Mouse (Mus musculus) midbrain, embryonic 16.5 days (tissue): ENCODE data around the gene Hist1h2ad. TPM values are rescaled to one million over a fixed set of nuclear protein-coding genes. Genes with fewer than 3 reads are reported as not detected.
A peak's percentile ranks its signal among the peaks of the same experiment; 100 is the strongest.
"Not testable (repeated sequence)": the region's sequence is repeated elsewhere in the genome, so short reads cannot be mapped to it uniquely, and the experiment has no call there.

ENCODE experiments used
- ATAC-seq: fragments of 200-750 bp; cut with Nextera tagmentation; 2 replicates; pipeline ENCODE4 v1.8.0; 2017; ENCODE audit warnings: moderate TSS enrichment
- H3K27ac ChIP-seq: fragments of 300-500 bp; sonication (generic); 2 replicates; pipeline ENCODE4 v1.5.1; 2014; ENCODE audit warnings: mild to moderate bottlenecking, low read length, mixed read lengths
- H3K27me3 ChIP-seq: fragments of 300-500 bp; sonication (generic); 2 replicates; pipeline ENCODE4 v1.6.1; 2014; ENCODE audit warnings: low read depth, low read length, mixed read lengths; ENCODE audit not compliant: control insufficient read depth, insufficient read depth
- H3K36me3 ChIP-seq: fragments of 300-500 bp; sonication (generic); 2 replicates; pipeline ENCODE4 v1.6.1; 2014; ENCODE audit warnings: mild to moderate bottlenecking, low read length, moderate library complexity, mixed read lengths; ENCODE audit not compliant: control insufficient read depth, insufficient read depth
- H3K4me1 ChIP-seq: fragments of 300-500 bp; sonication (generic); 2 replicates; pipeline ENCODE4 v1.6.1; 2014; ENCODE audit warnings: mild to moderate bottlenecking, low read length, mixed read lengths; ENCODE audit not compliant: control insufficient read depth, insufficient read depth
- H3K4me2 ChIP-seq: fragments of 300-500 bp; sonication (generic); 2 replicates; pipeline ENCODE4 v1.6.1; 2014; ENCODE audit warnings: mild to moderate bottlenecking, low read length, mixed read lengths
- H3K4me3 ChIP-seq: fragments of 300-500 bp; sonication (generic); 2 replicates; pipeline ENCODE4 v1.5.1; 2014; ENCODE audit warnings: low read depth, mild to moderate bottlenecking, low read length, moderate library complexity, mixed read lengths
- H3K9ac ChIP-seq: fragments of 300-500 bp; sonication (generic); 2 replicates; pipeline ENCODE4 v1.6.1; 2014; ENCODE audit warnings: low read depth, low read length, mixed read lengths
- H3K9me3 ChIP-seq: fragments of 300-500 bp; sonication (generic); replicated peaks from 2 replicates; pipeline ENCODE4 v1.6.1; 2014; ENCODE audit warnings: mild to moderate bottlenecking, low read length, mixed read lengths; ENCODE audit not compliant: control insufficient read depth, poor library complexity, severe bottlenecking
- WGBS: fragments of 180-500 bp; shearing (Covaris S2); extraction: QIAGEN DNeasy Blood & Tissue Kit; methylation state at CpG from one replicate; pipeline ENCODE4 v1.1.7; 2014; 5-methylcytosine and 5-hydroxymethylcytosine counted together
- polyA plus RNA-seq: library from polyadenylated mRNA; unstranded; fragments of >200 nt; fragmentation: Nextera tagmentation; extraction: Ambion mirVana; gene quantifications from 2 replicates; pipeline ENCODE4 v1.2.1, GENCODE M21; 2015

The Hist1h2ad gene
- polyA plus RNA-seq, 1 experiment from 2014 or later = not detected

DNA sequence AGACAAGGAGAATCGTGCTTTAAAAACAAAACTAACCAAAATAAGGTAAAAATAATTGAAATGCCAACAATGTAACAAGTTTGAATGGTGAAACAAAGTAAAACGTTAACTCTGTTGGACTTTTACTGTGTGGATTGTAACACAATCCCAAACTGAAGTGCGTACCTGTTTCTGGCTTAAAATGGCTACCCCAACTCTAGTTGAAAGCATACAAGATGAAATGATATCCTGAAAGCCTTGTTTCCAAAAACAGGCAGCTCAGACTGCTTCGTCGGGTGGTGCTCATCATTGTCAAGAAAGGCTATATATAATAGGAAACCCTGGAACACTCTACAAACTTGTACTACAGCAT lies 12.7 kb upstream of the Hist1h2ad start:
- not testable (repeated sequence) for ATAC-seq, H3K9ac ChIP-seq, H3K4me1 ChIP-seq, H3K9me3 ChIP-seq, H3K27me3 ChIP-seq, H3K36me3 ChIP-seq
- H3K4me2 ChIP-seq = peak overlapping the region; percentile 85
- 0% methylated on average over 2 of the region's 5 CpGs for WGBS
- peak overlapping the region; percentile 98 for H3K27ac ChIP-seq
- peak overlapping the region; percentile 47 for H3K4me3 ChIP-seq

- H3K36me3 ChIP-seq, H3K27me3 ChIP-seq, H3K4me1 ChIP-seq, H3K9me3 ChIP-seq: not testable (repeated sequence)
- H3K9ac ChIP-seq = peak within 1 kb of the TSS; percentile 73
- peak within 1 kb of the TSS; percentile 85 for H3K4me2 ChIP-seq
- H3K27ac ChIP-seq = peak within 1 kb of the TSS; percentile 98
- peak within 1 kb of the TSS; percentile 47 for H3K4me3 ChIP-seq
- WGBS = under 1% methylated on average over 48 of the region's 67 CpGs
- peak; percentile 97 for ATAC-seq
Measured at GRCm38 (mm10) chr13:23561883-23562659, 12.1 kb upstream of the Hist1h2ad start, which contains the start of gene Hist1h3e. Gene Hist1h3e, minus strand, starts transcription at chr13:23562369.

DNA sequence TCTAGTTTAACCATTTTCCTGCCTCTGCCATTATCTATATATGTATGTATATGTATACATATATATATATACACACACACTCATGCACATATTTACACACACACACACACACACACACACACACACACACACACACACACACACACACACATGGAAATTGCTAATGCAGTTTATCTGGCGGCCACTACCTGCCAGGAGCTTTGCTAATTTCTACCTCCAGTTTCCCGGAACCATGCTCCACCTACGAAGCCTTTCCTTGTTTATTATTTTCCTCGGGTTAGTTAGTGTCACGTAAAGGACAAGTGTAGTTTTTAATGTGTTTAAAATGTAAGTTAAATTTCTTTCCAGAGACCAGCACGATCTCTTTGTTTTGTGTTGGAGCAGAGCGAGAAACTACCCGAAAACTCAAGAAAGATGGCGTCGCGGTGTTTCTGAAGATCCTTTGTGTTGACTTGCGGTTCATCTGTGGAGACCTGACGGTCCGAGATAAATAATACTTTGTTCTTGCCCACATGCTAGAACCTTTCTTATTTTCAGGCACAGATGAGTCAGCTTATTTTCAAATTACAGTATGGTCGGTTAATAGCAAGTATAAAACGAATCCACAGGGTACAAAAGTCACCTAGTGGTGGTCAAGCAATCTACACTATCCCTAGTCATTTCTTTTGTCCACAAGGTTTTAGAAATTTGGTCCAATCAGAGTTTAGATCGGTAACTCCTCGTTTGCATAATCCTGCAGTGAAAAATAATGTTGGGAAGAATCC lies 11.3 kb upstream of the Hist1h2ad start:
- H3K9ac ChIP-seq = peak overlapping the region; percentile 60
- peak overlapping the region; percentile 85 for H3K4me2 ChIP-seq
- no peaks in the 10 kb centered on the region for H3K27me3 ChIP-seq
- no peaks in the 10 kb centered on the region for H3K9me3 ChIP-seq
- H3K4me1 ChIP-seq = no peaks in the 10 kb centered on the region
- peak overlapping the region; percentile 98 for H3K27ac ChIP-seq
- H3K36me3 ChIP-seq = no peaks in the 10 kb centered on the region
- ATAC-seq = peak; percentile 57
- 3% methylated on average over 18 of the region's 18 CpGs for WGBS
- H3K4me3 ChIP-seq = peak overlapping the region; percentile 47

DNA sequence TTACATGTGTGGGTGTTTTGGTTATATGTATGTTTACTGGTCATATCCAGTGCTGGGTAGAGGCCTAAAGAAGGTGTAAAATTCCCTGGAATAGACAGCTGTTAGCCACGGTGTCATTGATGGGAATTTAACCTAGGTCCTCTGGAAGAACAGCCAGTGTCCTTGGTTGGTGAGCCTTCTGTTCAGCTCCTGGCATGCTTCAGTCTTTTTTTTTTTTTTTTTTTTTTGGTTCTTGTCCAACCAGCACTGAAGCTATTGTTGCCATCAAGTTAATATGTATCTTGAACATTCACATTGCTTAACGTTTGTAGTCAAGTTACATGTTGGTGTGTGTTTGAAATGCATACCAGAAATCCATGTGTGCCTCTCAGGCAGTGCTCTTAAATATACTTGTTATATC lies 9.7 kb upstream of the Hist1h2ad start:
- peak overlapping the region; percentile 98; the same call in 1 of the 2 replicates for H3K27ac ChIP-seq
- 93% methylated on average over 2 of the region's 2 CpGs for WGBS
- ATAC-seq = no peak

DNA sequence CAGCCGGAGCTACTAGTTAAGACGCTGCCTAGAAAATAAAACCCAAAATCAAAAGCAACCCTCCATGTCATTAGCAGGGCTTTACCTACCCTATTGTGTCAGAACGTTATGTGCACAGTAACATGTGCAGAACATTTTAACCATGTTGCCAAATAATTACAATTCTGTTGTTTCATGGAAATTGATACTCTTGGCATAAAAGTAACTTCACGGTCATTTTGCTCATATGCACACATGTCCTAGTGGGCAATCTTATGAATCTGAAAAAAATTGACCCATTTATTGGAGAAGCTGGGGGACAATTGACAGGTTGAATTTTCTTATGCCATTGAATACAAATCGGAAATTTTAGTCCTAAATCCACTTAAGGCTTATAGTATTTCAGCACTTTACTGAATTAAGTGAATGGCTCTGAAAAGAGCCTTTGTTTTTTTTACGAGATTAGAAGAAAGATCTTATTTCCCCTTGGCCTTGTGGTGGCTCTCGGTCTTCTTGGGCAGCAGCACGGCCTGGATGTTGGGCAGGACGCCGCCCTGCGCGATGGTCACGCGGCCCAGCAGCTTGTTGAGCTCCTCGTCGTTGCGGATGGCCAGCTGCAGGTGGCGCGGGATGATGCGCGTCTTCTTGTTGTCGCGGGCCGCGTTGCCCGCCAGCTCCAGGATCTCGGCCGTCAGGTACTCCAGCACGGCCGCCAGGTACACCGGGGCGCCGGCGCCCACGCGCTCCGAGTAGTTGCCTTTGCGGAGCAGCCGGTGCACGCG lies 3.7 kb upstream of the Hist1h2ad start:
- peak; percentile 43 for ATAC-seq
- Histone ChIP-seq H3K9ac (peak overlapping the region; percentile 56; the same call in 1 of the 2 replicates), H3K4me3 (peak overlapping the region; percentile 43), H3K4me2 (peak overlapping the region; percentile 59), H3K27ac (peak overlapping the region; percentile 93), H3K4me1 (peaks cover 22% of the 10 kb centered on the region)
- H3K36me3 ChIP-seq, H3K27me3 ChIP-seq, H3K9me3 ChIP-seq: not testable (repeated sequence)
- under 1% methylated on average over 19 of the region's 41 CpGs for WGBS

More for the DNA sequence above, 9.7 kb upstream of the Hist1h2ad start:
- Histone ChIP-seq H3K4me1 (no peaks in the 10 kb centered on the region), H3K4me2 (no peak overlapping the region), H3K36me3 (no peaks in the 10 kb centered on the region), H3K27me3 (no peaks in the 10 kb centered on the region), H3K9me3 (no peaks in the 10 kb centered on the region), H3K4me3 (no peak overlapping the region), H3K9ac (no peak overlapping the region)

- Histone ChIP-seq H3K9ac (peak within 1 kb of the TSS; percentile 60), H3K4me3 (peak within 1 kb of the TSS; percentile 43), H3K27ac (peak within 1 kb of the TSS; percentile 93), H3K4me2 (peak within 1 kb of the TSS; percentile 73), H3K9me3 (no peaks in the 10 kb centered on the region), H3K4me1 (peaks cover 23% of the 10 kb centered on the region), H3K36me3 (no peaks in the 10 kb centered on the region), H3K27me3 (no peaks in the 10 kb centered on the region)
- ATAC-seq = peak; percentile 93
- 0% methylated on average over 18 of the region's 18 CpGs for WGBS
Measured at GRCm38 (mm10) chr13:23571022-23571503, 3.1 kb upstream of the Hist1h2ad start, which contains the start of the genes Hist1h2ae and Hist1h2bg. Gene Hist1h2ae, minus strand, starts transcription at chr13:23571220. Gene Hist1h2bg, plus strand, starts transcription at chr13:23571396.

DNA sequence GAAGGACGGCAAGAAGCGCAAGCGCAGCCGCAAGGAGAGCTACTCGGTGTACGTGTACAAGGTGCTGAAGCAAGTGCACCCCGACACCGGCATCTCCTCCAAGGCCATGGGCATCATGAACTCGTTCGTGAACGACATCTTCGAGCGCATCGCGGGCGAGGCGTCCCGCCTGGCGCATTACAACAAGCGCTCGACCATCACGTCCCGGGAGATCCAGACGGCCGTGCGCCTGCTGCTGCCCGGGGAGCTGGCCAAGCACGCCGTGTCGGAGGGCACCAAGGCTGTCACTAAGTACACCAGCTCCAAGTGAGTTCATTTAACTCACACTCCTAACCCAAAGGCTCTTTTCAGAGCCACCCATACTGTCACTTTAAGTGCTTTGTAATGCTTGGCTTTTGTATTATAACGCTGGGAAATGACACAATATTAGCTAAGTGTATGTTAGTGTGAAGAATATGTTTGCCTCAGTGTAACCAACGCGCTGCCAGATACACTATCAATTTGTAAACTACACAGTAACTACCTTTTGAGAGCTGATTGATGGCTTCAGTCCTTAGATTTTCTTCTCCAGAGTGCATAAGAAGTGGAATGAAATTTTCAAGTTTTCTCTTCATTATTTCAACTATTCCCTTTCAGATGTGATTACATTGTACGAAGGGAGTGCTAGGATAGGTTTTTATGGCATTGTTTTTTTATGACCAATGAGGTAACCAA lies 2.5 kb upstream of the Hist1h2ad start:
- not testable (repeated sequence) for H3K9me3 ChIP-seq, ATAC-seq, H3K27me3 ChIP-seq, H3K36me3 ChIP-seq
- Histone ChIP-seq H3K27ac (peak overlapping the region; percentile 93), H3K4me1 (peaks cover 29% of the 10 kb centered on the region), H3K4me3 (peak overlapping the region; percentile 43), H3K9ac (peak overlapping the region; percentile 60), H3K4me2 (peak overlapping the region; percentile 73)
- WGBS = 0% methylated on average over 12 of the region's 34 CpGs
